Mouse (Mus musculus): ENCODE measurements at regions not wholly inside any gene's neighbourhood (a gene's known extent, or its start where the extent isn't known, plus 50 kb on each side); places are given as distances from the start of the nearest gene placed in this dataset.

DNA sequence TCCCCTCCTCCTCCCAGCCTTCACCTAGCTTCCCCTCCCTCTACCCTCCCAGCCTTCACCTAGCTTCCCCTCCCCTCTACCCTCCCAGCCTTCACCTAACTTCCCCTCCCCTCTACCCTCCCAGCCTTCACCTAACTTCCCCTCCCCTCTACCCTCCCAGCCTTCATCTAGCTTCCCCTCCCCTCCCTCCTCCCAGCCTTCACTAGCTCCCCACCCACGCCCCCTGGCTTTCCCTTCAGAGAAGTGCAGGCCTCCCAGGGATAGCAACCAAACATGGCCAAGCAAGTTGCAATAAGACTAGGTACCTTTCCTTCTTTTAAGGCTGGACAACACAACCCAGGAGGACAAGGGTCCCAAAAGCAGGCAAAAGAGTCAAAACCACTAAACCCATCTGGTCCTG lies 248.5 kb downstream of the Ankrd16 start:
- Histone ChIP-seq H3K4me2 (ENCODE audit: low read depth, low read length) (no peak overlapping the region), H3K27ac (ENCODE audit: low read depth) (no peak overlapping the region), H3K9ac (replicated peaks) (no peak overlapping the region), H3K9me3 (ENCODE audit: low read length) (no peaks in the 10 kb centered on the region), H3K36me3 (replicated peaks; ENCODE audit: insufficient read depth, low read length) (no peaks in the 10 kb centered on the region), H3K4me3 (ENCODE audit: low read depth, low read length) (no peak overlapping the region), H3K4me1 (ENCODE audit: insufficient read depth) (no peaks in the 10 kb centered on the region), H3K27me3 (ENCODE audit: insufficient read depth, low read length) (no peaks in the 10 kb centered on the region)
- 0 out of 2 replicates have a peak, but pooled peaks have one; percentile 9 for TF ChIP-seq CTCF (IDR thresholded peaks at IDR 0.05; ENCODE audit: low read depth)
- no peak for TF ChIP-seq EP300 (IDR thresholded peaks at IDR 0.05; ENCODE audit: low read depth)
- 62% methylated on average over 1 of the region's 1 CpGs for WGBS (ENCODE audit: insufficient replicate concordance)
- DNase-seq, result no peak
- ATAC-seq, result no peak

DNA sequence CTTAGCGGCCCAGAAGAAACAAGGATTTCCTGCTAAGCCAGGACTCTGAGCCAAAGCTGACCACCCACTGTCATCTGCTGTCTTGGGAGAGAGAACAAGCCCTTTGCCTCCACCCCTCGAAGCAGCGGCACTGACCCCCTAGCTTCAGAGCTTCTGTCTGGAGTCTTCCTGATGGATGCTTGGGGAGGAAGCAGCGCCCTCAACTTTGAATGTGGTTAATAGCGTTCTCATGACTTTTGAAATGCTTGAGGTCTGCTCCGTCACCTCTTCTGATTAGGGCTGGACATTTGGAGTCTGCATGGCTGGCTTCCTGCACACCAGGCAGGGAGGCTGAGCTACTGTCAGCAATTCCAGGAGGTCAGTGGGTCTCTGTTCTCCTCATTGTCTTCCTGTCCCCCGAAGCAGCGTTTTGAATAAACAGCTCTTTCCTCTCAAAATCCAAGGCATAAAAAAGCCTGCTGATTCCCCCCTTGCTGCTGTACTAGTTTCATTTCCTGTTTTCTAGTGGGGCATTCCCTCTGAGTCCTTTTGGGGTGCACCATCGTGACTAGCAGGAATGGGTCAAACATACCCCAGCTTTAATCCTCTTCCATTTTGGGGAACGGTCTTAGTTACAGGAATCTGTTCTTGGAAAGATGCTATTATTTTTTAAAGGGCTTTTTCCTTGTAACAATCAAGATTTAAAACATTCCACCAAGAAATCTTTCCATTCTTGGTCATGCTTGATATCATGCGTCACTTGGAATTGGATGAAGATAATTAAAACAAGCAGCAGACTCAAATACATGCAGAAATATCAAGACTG lies 256.0 kb downstream of the Ankrd16 start:
- TF ChIP-seq EP300 (IDR thresholded peaks at IDR 0.05; ENCODE audit: low read depth) (peak; percentile 35; the same call in 1 of the 2 replicates), CTCF (IDR thresholded peaks at IDR 0.05; ENCODE audit: low read depth) (0 out of 2 replicates have a peak, but pooled peaks have one; percentile 24)
- Histone ChIP-seq H3K36me3 (replicated peaks; ENCODE audit: insufficient read depth, low read length) (no peaks in the 10 kb centered on the region), H3K9me3 (ENCODE audit: low read length) (no peaks in the 10 kb centered on the region), H3K4me3 (ENCODE audit: low read depth, low read length) (no peak overlapping the region), H3K27ac (ENCODE audit: low read depth) (peak overlapping the region; percentile 9), H3K4me2 (ENCODE audit: low read depth, low read length) (no peak overlapping the region), H3K27me3 (ENCODE audit: insufficient read depth, low read length) (no peaks in the 10 kb centered on the region), H3K4me1 (ENCODE audit: insufficient read depth) (no peaks in the 10 kb centered on the region), H3K9ac (replicated peaks) (no peak overlapping the region)
- WGBS (ENCODE audit: insufficient replicate concordance), result 47% methylated on average over 11 of the region's 11 CpGs
- DNase-seq (peak; percentile 25), ATAC-seq (peak; percentile 72)

DNA sequence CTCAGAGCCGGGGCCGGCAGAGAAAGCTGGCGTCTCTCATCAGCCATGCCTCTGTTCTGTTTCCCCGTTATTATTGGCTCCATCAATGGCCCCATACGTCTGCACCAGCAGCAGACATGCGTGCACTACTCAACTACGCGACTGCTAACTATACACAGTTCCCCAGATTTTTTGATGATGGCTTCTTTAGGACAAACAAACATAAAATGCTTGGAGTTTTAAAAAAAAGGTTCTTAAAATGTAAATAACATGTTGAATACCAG lies 256.6 kb downstream of the Ankrd16 start:
- Histone ChIP-seq H3K27me3 (ENCODE audit: insufficient read depth, low read length) (no peaks in the 10 kb centered on the region), H3K4me2 (ENCODE audit: low read depth, low read length) (no peak overlapping the region), H3K4me1 (ENCODE audit: insufficient read depth) (no peaks in the 10 kb centered on the region), H3K27ac (ENCODE audit: low read depth) (peak overlapping the region; percentile 9; the same call in 1 of the 2 replicates), H3K36me3 (replicated peaks; ENCODE audit: insufficient read depth, low read length) (no peaks in the 10 kb centered on the region), H3K9ac (replicated peaks) (no peak overlapping the region), H3K4me3 (ENCODE audit: low read depth, low read length) (no peak overlapping the region), H3K9me3 (ENCODE audit: low read length) (no peaks in the 10 kb centered on the region)
- no peak for ATAC-seq
- no peak for DNase-seq
- 78% methylated on average over 8 of the region's 8 CpGs for WGBS (ENCODE audit: insufficient replicate concordance)
- TF ChIP-seq EP300 (IDR thresholded peaks at IDR 0.05; ENCODE audit: low read depth), result no peak
- TF ChIP-seq CTCF (IDR thresholded peaks at IDR 0.05; ENCODE audit: low read depth), result no peak

DNA sequence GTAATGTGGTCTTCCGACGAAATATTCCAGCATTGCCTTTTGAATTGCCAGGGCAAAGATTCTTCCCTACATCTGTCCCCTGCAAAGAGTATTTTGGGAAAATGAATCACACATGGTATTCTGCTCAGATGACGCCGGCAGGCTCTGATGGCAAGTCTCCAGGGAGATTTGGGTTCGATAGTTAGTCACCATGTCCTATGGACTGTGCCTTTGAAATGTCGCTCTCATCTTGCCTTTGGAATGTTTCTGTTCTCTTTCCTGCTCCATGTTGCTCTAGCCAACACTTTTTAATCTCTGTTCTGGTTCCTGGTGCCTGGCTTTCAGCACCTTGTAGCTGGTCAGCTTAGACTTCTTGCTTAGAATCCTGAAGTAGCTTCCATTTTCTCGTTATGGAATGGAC lies 252.3 kb downstream of the Itga8 start:
- DNase-seq (no peak), ATAC-seq (no peak)
- Histone ChIP-seq H3K9ac (replicated peaks) (no peak overlapping the region), H3K4me1 (ENCODE audit: insufficient read depth) (no peaks in the 10 kb centered on the region), H3K9me3 (ENCODE audit: low read length) (no peaks in the 10 kb centered on the region), H3K36me3 (replicated peaks; ENCODE audit: insufficient read depth, low read length) (no peaks in the 10 kb centered on the region), H3K27me3 (ENCODE audit: insufficient read depth, low read length) (no peaks in the 10 kb centered on the region), H3K4me3 (ENCODE audit: low read depth, low read length) (no peak overlapping the region), H3K27ac (ENCODE audit: low read depth) (no peak overlapping the region), H3K4me2 (ENCODE audit: low read depth, low read length) (no peak overlapping the region)
- WGBS (ENCODE audit: insufficient replicate concordance), result 77% methylated on average over 7 of the region's 7 CpGs
- TF ChIP-seq CTCF (IDR thresholded peaks at IDR 0.05; ENCODE audit: low read depth) (no peak), EP300 (IDR thresholded peaks at IDR 0.05; ENCODE audit: low read depth) (no peak)

DNA sequence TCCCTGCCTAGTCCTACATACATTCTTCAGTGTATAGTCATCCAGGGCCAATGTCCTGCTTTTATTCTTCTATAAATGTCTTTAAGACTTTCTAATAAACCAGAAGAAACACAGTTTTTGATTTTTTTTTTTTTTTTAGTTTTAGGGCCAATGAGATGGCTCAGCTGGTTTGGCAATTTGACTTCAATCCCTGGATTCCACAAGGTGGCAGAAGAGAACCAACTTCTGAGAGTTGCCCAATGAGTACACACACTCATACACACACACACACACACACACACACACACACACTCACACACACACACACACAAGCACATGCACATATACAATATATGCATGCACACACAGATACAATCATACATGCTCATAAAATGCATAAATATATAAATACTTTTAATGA lies 251.8 kb downstream of the Itga8 start:
- Histone ChIP-seq H3K4me2 (ENCODE audit: low read depth, low read length) (no peak overlapping the region), H3K4me1 (ENCODE audit: insufficient read depth) (no peaks in the 10 kb centered on the region), H3K4me3 (ENCODE audit: low read depth, low read length) (no peak overlapping the region), H3K27me3 (ENCODE audit: insufficient read depth, low read length) (no peaks in the 10 kb centered on the region), H3K27ac (ENCODE audit: low read depth) (no peak overlapping the region), H3K9me3 (ENCODE audit: low read length) (no peaks in the 10 kb centered on the region), H3K36me3 (replicated peaks; ENCODE audit: insufficient read depth, low read length) (no peaks in the 10 kb centered on the region), H3K9ac (replicated peaks) (no peak overlapping the region)
- DNase-seq, result no peak
- TF ChIP-seq EP300 (IDR thresholded peaks at IDR 0.05; ENCODE audit: low read depth) (no peak), CTCF (IDR thresholded peaks at IDR 0.05; ENCODE audit: low read depth) (peak; percentile 47)
- no peak for ATAC-seq

DNA sequence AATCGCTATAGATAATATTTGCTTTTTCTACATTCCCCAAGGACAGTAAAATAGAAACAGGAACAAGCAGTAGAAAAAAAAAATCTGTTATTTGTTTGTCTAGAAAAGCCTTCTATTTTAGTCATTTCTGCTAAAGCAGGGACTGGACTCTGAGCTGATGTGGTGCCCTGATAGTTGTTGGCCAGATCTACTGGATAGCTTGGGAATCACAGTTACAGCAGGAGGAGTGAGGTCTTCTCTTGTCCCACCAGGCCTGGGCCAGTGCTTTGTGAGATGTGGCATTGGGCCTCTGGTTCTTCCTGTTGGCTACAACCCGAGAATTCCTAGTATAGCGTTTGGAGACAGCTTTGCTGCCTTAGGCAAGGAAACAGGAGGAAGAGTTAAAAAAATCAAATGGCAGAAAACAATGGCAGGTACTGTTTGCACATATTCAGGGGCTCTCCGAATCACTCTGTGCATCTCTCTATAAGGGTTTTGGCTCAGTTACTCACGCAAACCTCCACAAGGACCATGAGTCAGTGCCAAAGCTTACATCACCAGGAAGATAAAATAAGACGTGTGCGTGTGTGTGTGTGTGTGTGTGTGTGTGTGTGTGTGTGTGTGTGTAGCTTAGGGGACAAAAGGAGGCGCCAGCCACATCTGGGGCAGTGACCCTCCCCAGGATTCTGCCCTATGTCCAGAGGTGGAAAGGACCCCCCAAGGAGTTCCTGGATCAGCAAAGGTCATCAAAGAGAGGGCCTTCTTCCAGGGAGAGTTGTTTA lies 248.1 kb downstream of the Itga8 start:
- ATAC-seq (no peak), DNase-seq (no peak)
- Histone ChIP-seq H3K4me1 (ENCODE audit: insufficient read depth) (no peaks in the 10 kb centered on the region), H3K9me3 (ENCODE audit: low read length) (no peaks in the 10 kb centered on the region), H3K4me3 (ENCODE audit: low read depth, low read length) (no peak overlapping the region), H3K4me2 (ENCODE audit: low read depth, low read length) (no peak overlapping the region), H3K27ac (ENCODE audit: low read depth) (peak overlapping the region; percentile 16; the same call in 1 of the 2 replicates), H3K9ac (replicated peaks) (no peak overlapping the region), H3K27me3 (ENCODE audit: insufficient read depth, low read length) (no peaks in the 10 kb centered on the region), H3K36me3 (replicated peaks; ENCODE audit: insufficient read depth, low read length) (no peaks in the 10 kb centered on the region)
- 54% methylated on average over 8 of the region's 8 CpGs for WGBS (ENCODE audit: insufficient replicate concordance)
- TF ChIP-seq CTCF (IDR thresholded peaks at IDR 0.05; ENCODE audit: low read depth) (no peak), EP300 (IDR thresholded peaks at IDR 0.05; ENCODE audit: low read depth) (no peak)

All from liver, postnatal 0 days (tissue).